Mouse (Mus musculus): ENCODE results near the gene Cd2. TPM values are rescaled to one million over a fixed set of nuclear protein-coding genes. Genes with fewer than 3 reads are reported as not detected.

Cd2 gene
- total RNA-seq, 2 experiments from 2014 or later, result not detected

DNA sequence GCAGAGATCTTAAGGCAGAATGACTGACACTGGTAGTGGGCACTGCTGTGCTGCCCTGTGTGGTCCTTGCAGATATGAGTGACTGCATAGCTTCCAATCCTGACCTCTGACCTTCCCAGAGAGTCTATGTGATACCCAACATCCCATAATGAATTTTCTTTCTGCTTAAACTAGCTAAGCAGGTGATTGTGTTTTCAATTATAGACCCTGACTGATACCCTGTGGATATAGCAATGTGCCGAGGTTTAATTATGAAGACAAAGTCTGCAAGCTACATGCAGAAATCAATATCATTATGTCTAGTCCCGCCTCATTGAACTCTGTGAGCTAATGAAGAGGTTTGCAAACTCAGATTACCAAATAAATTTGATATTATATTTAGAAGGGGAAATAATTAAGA, 44.7 kb downstream of the Cd2 start:
- H3K4me3 ChIP-seq, result no peak overlapping the region
- DNase-seq (ENCODE audit: low spot score in 2 of 2), result no peak
- no peak for TF ChIP-seq CTCF (conservative IDR thresholded peaks at IDR 0.05)
- no peak overlapping the region for H3K27ac ChIP-seq

- Histone ChIP-seq H3K4me3 (no peak overlapping the region), H3K27ac (no peak overlapping the region)
- DNase-seq (ENCODE audit: low spot score in 2 of 2), result no peak
- TF ChIP-seq CTCF (conservative IDR thresholded peaks at IDR 0.05), result no peak
Observed at GRCm38 (mm10) chr3:101241866-101242265, 45.9 kb downstream of the Cd2 start.

DNA sequence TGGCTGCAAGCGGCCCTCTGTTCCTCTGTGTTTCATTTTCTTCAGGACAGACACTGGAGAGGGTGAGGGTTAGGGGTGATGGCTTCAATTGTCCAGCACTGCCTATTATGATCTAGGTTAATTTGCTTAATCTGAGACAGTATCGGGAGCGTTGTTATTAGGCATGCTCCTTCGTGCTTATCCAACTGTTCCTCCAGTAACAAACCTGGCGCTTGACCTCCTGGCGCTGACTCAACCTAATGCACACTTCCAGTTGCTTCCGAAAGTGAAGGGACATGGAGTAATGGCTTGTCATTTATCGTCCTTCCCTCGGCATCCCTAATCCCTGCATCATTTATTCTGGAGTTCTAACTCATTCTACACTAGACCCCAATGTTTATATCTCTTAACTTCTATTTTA, 46.9 kb downstream of the Cd2 start:
- TF ChIP-seq CTCF (conservative IDR thresholded peaks at IDR 0.05), result no peak
- no peak for DNase-seq (ENCODE audit: low spot score in 2 of 2)

DNA sequence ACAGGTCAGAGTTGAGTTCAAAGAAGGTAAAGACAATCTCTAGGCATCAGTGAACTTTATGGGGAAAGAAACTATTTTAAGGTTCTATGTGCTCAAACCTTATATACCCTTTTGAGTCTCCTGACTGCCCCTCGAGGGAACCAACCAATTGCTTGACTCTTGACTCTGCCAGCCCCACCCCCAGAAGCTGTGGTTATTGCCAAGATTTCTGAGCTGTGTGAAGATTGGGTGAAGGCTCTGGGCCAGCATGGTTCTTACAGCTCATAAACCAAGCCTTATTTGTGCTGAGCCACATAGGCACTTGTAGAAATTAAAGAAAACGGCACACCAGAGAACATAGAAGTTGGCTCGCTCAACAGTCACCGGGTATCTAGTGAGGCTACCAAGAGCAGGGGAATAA, 48.5 kb downstream of the Cd2 start:
- no peak for TF ChIP-seq CTCF (conservative IDR thresholded peaks at IDR 0.05)
- Histone ChIP-seq H3K4me3 (no peak overlapping the region), H3K27ac (no peak overlapping the region)
- DNase-seq (ENCODE audit: low spot score in 2 of 2), result no peak

More for the DNA sequence above, 46.9 kb downstream of the Cd2 start:
- no peak overlapping the region for H3K4me3 ChIP-seq
- no peak overlapping the region for H3K27ac ChIP-seq

DNA sequence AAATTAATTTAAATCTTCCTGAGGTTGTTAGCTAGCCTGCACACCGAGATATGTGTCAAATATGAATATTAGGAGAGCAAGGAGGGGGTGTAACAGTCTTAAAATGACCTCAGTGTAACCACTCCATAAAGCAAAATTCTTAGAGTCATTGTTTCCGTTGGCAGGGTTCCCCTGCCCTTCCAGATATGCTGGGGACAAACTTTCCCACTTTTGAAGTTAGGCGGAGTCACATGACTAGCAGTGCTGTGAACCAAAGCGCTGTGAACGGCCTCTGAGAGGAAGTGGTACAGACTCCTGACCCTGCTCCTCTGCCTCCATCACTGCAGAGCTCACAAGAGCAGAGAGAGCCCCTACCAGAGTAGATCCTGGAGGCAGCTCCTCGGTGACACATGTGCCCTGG, 49.0 kb downstream of the Cd2 start:
- no peak for DNase-seq (ENCODE audit: low spot score in 2 of 2)
- H3K27ac ChIP-seq, result no peak overlapping the region
- TF ChIP-seq CTCF (conservative IDR thresholded peaks at IDR 0.05), result no peak

DNA sequence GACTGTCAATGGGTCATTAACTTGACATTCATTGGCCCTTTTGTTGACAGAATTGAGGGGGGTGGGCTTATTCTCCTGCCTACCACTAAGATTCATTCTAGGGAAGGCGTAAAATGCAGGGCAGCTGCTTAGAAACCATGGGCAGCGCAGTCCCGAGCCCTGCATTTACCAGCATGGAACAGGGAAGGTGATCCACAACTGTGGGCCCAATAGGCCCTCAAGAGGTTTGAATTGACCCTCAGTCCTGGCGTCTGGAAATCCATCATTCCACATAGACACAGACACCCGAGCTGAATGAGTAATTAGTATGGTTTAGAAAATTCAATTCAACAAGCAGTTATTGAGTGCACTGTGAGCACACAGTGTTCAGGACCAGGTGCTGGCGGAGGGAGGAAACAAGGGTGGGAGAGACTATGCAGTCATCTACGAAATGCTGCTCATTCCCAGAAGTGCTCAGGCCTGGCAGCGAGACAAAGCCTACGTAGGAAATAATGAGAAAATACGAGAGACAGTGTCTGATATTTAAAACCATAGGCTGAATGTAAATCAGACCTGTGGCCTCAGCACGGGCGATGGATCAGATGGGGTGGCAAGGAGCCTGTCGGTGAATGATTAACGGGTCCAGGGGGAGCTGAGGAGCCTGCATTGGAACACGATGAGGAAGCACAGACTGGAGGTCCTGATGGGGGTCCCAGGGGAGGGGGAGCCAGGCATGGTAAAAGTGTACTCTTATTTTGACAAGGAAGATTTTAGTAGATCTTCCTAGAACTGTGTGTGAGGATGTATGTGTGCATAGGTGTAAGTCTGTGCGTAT, 50.5 kb downstream of the Cd2 start:
- peak in 1 of 2 experiments; percentile 25 for DNase-seq (ENCODE audit: low spot score in 2 of 2)
- Histone ChIP-seq H3K27ac (no peak overlapping the region), H3K4me3 (no peak overlapping the region)
- no peak for TF ChIP-seq CTCF (conservative IDR thresholded peaks at IDR 0.05)

More for the DNA sequence above, 49.0 kb downstream of the Cd2 start:
- H3K4me3 ChIP-seq, result no peak overlapping the region

GRCm38 (mm10) chr3:101236261-101236660, 51.5 kb downstream of the Cd2 start:
- no peak overlapping the region for H3K27ac ChIP-seq
- TF ChIP-seq CTCF (conservative IDR thresholded peaks at IDR 0.05), result no peak
- no peak overlapping the region for H3K4me3 ChIP-seq
- DNase-seq (ENCODE audit: low spot score in 2 of 2), result no peak

GRCm38 (mm10) chr3:101235321-101235720, 52.4 kb downstream of the Cd2 start:
- H3K27ac ChIP-seq, result no peak overlapping the region
- H3K4me3 ChIP-seq, result no peak overlapping the region
- no peak for DNase-seq (ENCODE audit: low spot score in 2 of 2)
- TF ChIP-seq CTCF (conservative IDR thresholded peaks at IDR 0.05), result no peak

DNA sequence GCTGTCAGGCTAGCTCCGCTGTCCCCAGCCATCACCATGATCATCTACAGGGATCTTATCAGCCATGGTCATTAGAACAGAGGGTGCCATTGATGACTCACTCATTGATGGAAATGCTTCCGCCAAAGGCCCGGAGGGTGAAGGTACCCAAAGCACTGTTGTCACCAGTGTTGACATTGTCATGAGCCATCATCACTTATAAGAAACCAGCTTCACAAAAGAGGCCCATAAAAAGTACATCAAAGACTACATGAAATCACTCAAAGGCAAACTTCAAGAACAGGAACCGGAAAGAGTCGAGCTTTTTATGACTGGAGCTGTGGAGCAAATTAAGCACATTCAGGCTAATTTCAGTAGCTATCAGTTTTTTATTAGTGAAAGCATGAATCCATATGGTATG, 54.3 kb downstream of the Cd2 start:
- TF ChIP-seq CTCF (conservative IDR thresholded peaks at IDR 0.05), result no peak
- DNase-seq (ENCODE audit: low spot score in 2 of 2), result no peak
- Histone ChIP-seq H3K4me3 (no peak overlapping the region), H3K27ac (no peak overlapping the region)

DNA sequence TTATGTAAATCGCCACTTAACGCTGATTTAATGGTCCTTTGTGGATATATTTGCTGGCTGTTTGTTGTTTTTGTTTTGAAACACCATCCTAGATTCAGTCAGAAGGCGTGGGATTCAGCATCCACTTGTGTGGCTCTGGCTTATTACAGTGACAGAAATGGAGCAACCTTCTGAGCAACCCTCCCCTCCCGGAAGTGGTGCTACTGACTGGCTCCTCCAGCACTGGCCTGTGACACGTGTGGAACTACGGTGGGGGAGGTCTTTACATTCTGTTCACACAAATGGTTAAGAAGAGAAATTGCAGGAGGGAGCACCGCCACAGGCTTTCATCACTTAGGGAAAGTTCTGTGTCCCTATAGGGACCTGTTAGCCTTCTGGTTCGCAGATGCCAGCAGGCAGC, 55.2 kb downstream of the Cd2 start:
- Histone ChIP-seq H3K27ac (no peak overlapping the region), H3K4me3 (no peak overlapping the region)
- TF ChIP-seq CTCF (conservative IDR thresholded peaks at IDR 0.05), result no peak
- no peak for DNase-seq (ENCODE audit: low spot score in 2 of 2)

GRCm38 (mm10) chr3:101230201-101230600, 57.5 kb downstream of the Cd2 start:
- TF ChIP-seq CTCF (conservative IDR thresholded peaks at IDR 0.05), result no peak
- H3K27ac ChIP-seq, result no peak overlapping the region
- H3K4me3 ChIP-seq, result no peak overlapping the region
- no peak for DNase-seq (ENCODE audit: low spot score in 2 of 2)

DNA sequence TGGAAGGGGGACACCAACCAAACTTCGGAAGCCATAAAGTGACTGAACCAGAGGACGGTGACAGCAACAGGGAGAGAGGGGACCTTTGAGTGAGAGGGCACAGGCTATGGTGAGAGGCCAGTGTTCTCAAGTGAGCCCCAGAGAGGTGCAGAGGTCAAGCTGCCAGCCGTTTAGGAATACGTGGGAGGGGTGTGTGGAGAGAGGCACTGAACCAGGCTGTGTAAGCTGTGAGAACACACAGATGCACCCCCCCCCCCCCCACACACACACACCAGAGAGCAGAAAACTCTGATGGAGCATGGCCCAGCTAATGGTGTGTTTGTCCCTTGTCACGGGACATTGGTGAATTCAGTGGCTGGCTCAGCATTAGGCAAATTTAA, 58.2 kb downstream of the Cd2 start:
- no peak overlapping the region for H3K4me3 ChIP-seq
- DNase-seq (ENCODE audit: low spot score in 2 of 2), result no peak
- no peak overlapping the region for H3K27ac ChIP-seq
- no peak for TF ChIP-seq CTCF (conservative IDR thresholded peaks at IDR 0.05)

GRCm38 (mm10) chr3:101228868-101229550, 58.7 kb downstream of the Cd2 start:
- DNase-seq (ENCODE audit: low spot score in 2 of 2), result no peak
- no peak overlapping the region for H3K27ac ChIP-seq
- H3K4me3 ChIP-seq, result no peak overlapping the region
- TF ChIP-seq CTCF (conservative IDR thresholded peaks at IDR 0.05), result no peak

DNA sequence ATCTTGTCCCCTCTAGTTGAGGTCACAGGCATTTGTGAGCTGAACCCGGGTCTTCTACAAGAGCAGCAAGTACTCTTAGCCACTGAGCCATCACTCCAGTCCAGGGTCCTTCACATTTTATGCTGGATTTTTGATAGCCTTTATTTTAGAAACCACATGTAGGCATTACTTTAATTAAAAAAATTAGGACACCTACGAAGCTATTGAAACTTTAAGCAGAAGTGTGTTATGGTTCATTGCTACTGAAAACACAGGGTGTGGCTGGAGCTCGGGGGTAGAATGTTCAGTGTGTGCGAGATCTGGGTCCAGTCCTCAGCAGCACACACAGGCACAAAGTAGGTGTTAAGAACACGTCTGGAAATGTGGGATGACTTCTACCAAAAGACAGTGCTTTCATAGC, 59.7 kb downstream of the Cd2 start:
- TF ChIP-seq CTCF (conservative IDR thresholded peaks at IDR 0.05), result no peak
- Histone ChIP-seq H3K27ac (no peak overlapping the region), H3K4me3 (no peak overlapping the region)
- DNase-seq (ENCODE audit: low spot score in 2 of 2), result no peak

Other genes with a start within 250 kb of the Cd2 start
- gene Ptgfrn, start 177.7 kb downstream of the Cd2 start, total RNA-seq (2021), result 10 to 100 TPM; 10.4 to 11.0 TPM
- 10 to 100 TPM; 19.4 to 20.6 TPM for gene Igsf3, start 89.1 kb upstream of the Cd2 start, total RNA-seq (2021)

Measured in layer of hippocampus, adult 2 months (tissue).